Mouse (Mus musculus): ENCODE measurements around the gene Btc.

Btc gene

GRCm38 (mm10) chr5:91321840-91322239, 81.0 kb downstream of the Btc start:
- DNase-seq (ENCODE audit: extremely low spot score), result no peak

GRCm38 (mm10) chr5:91320348-91320747, 82.4 kb downstream of the Btc start:
- DNase-seq (ENCODE audit: extremely low spot score), result no peak

GRCm38 (mm10) chr5:91313971-91314370, 88.8 kb downstream of the Btc start:
- DNase-seq (ENCODE audit: extremely low spot score), result no peak

- no peak for DNase-seq (ENCODE audit: extremely low spot score)
Measured at GRCm38 (mm10) chr5:91311767-91312166, 91.0 kb downstream of the Btc start.

GRCm38 (mm10) chr5:91308576-91308975, 94.2 kb downstream of the Btc start:
- no peak for DNase-seq (ENCODE audit: extremely low spot score)

GRCm38 (mm10) chr5:91307907-91308306, 94.9 kb downstream of the Btc start:
- peak; percentile 43 for DNase-seq (ENCODE audit: extremely low spot score)
